In genomic region chr10:84401189-84401588, GRCm38 (mm10) we compare ENCODE assay signal across 11 mouse cellular contexts. TPM values are rescaled to one million over a fixed set of nuclear protein-coding genes. Genes with fewer than 3 reads are reported as not detected.
DNase-seq lines count a peak whose midpoint lies in the region; ATAC-seq and TF ChIP-seq lines count a peak whose summit lies in the region.
"Had no signal": no experiment of that assay in that cellular context is flagged by ENCODE, and none has a peak within 500 bp of the region (broad histone marks: within the 10 kb centered on the region; RNA-seq: fewer than 3 reads in every experiment).

No protein-coding gene starts in this region.

- no peak for TF ChIP-seq POLR2A in CH12.LX (IDR thresholded peaks at IDR 0.05; ENCODE audit: low read depth, low read length)

- no peak overlapping the region for H3K9ac ChIP-seq in CH12.LX (ENCODE audit: insufficient read depth, low read depth)
- no peak overlapping the region for H3K9ac ChIP-seq in forebrain, embryonic 14.5 days (ENCODE audit: low read length)
- H3K9ac ChIP-seq in midbrain, embryonic 11.5 days (ENCODE audit: low read length): no peak overlapping the region
- H3K9ac ChIP-seq: lung, embryonic 15.5 days had no signal

- whole genome bisulfite sequencing in forebrain, embryonic 14.5 days: 4% methylated on average over 4 of the region's 4 CpGs
- 23% methylated on average over 4 of the region's 4 CpGs for WGBS in midbrain, embryonic 11.5 days

- H3K27ac ChIP-seq in CH12.LX (ENCODE audit: insufficient read depth, low read depth): no peak overlapping the region
- H3K27ac ChIP-seq in forebrain, embryonic 14.5 days (ENCODE audit: low read depth, low read length): peak overlapping the region; percentile 54
- no peak overlapping the region for H3K27ac ChIP-seq in midbrain, embryonic 11.5 days (ENCODE audit: low read depth, low read length)

- CTCF ChIA-PET in Patski (lab: Charles Lee): no interaction called here

- H3K9me3 ChIP-seq in CH12.LX (replicated peaks; ENCODE audit: low read length): no peaks in the 10 kb centered on the region
- no peaks in the 10 kb centered on the region for H3K9me3 ChIP-seq in forebrain, embryonic 14.5 days (replicated peaks; ENCODE audit: control insufficient read depth, low read length)
- H3K9me3 ChIP-seq in midbrain, embryonic 11.5 days (ENCODE audit: control insufficient read depth, low read length): no peaks in the 10 kb centered on the region
- H3K9me3 ChIP-seq: lung, embryonic 15.5 days had no signal

- TF ChIP-seq CTCF in CH12.LX (conservative IDR thresholded peaks at IDR 0.05 in 1 of 2, IDR thresholded peaks at IDR 0.05 in 1 of 2; ENCODE audit: low read depth in 2 of 2, low read length in 2 of 2) (no peak), Patski (IDR thresholded peaks at IDR 0.05) (no peak)

- peaks cover 7 to 41% of the 10 kb centered on the region in 2 experiments for H3K4me1 ChIP-seq in CH12.LX (ENCODE audit: control insufficient read depth in 1 of 2, insufficient read depth in 2 of 2)
- peaks cover 25% of the 10 kb centered on the region for H3K4me1 ChIP-seq in forebrain, embryonic 14.5 days (ENCODE audit: control insufficient read depth, insufficient read depth, low read length)
- peaks cover 21% of the 10 kb centered on the region for H3K4me1 ChIP-seq in midbrain, embryonic 11.5 days (ENCODE audit: control insufficient read depth, insufficient read depth, low read length)

- no peaks in the 10 kb centered on the region for H3K79me2 ChIP-seq in CH12.LX (replicated peaks; ENCODE audit: control insufficient read depth, extremely low read depth, insufficient read depth, poor library complexity, severe bottlenecking)

- H3K4me3 ChIP-seq in CH12.LX (replicated peaks in 1 of 3; ENCODE audit: low read depth in 2 of 3, low read length in 2 of 3, poor library complexity in 1 of 3): no peak overlapping the region
- H3K4me3 ChIP-seq in forebrain, embryonic 14.5 days (ENCODE audit: low read depth, low read length): no peak overlapping the region
- no peak overlapping the region for H3K4me3 ChIP-seq in midbrain, embryonic 11.5 days (ENCODE audit: low read depth, low read length)
- H3K4me3 ChIP-seq: lung, embryonic 15.5 days had no signal

- H3K27me3 ChIP-seq in CH12.LX (replicated peaks) (no peaks in the 10 kb centered on the region), Patski (no peaks in the 10 kb centered on the region)
- H3K27me3 ChIP-seq in forebrain, embryonic 14.5 days (replicated peaks; ENCODE audit: control insufficient read depth, insufficient read depth, low read length): no peaks in the 10 kb centered on the region
- H3K27me3 ChIP-seq in midbrain, embryonic 11.5 days (ENCODE audit: control insufficient read depth, insufficient read depth, low read length): no peaks in the 10 kb centered on the region
- H3K27me3 ChIP-seq: lung, embryonic 15.5 days had no signal

- no peak for TF ChIP-seq EP300 in CH12.LX (IDR thresholded peaks at IDR 0.05; ENCODE audit: low read length)

- H3K36me3 ChIP-seq in CH12.LX (replicated peaks in 1 of 2; ENCODE audit: control insufficient read depth in 1 of 2, insufficient read depth in 1 of 2, low read length in 1 of 2): peaks cover 0 to 17% of the 10 kb centered on the region in 2 experiments
- no peaks in the 10 kb centered on the region for H3K36me3 ChIP-seq in forebrain, embryonic 14.5 days (ENCODE audit: control insufficient read depth, insufficient read depth, low read length)
- H3K36me3 ChIP-seq in midbrain, embryonic 11.5 days (ENCODE audit: control insufficient read depth, insufficient read depth, low read length): no peaks in the 10 kb centered on the region
- H3K36me3 ChIP-seq: lung, embryonic 15.5 days had no signal

- peak; percentile 32 for ATAC-seq in Patski
- peak; percentile 58; the same call in 1 of the 2 replicates for ATAC-seq in forebrain, embryonic 14.5 days
- peak; percentile 56; the same call in 1 of the 2 replicates for ATAC-seq in midbrain, embryonic 11.5 days (ENCODE audit: low FRiP score)

- POLR2A ChIA-PET in Patski (lab: Charles Lee): interaction anchor here (0.6 kb wide), 1 partner anchor 36 kb away, joined by 3 read pairs; no protein-coding TSS in a partner anchor

- dilution Hi-C loops in CH12.LX (cut with MboI; ENCODE audit: extremely low pct_ligation_motif_present, extremely low pct_unique_long_range_greater_than_20kb, low sequenced_read_pairs): no loop called here

- DNase-seq in CH12.LX (ENCODE audit: extremely low read depth): no peak
- peak; percentile 79 for DNase-seq in Patski (ENCODE audit: low read depth, low spot score)
- no peak for DNase-seq in forebrain, embryonic 14.5 days (ENCODE audit: low spot score)
- DNase-seq in midbrain, embryonic 11.5 days (ENCODE audit: low spot score, missing footprints): no peak
- DNase-seq in testis, postnatal 14 days (ENCODE audit: low spot score): no peak
- no peak for DNase-seq in urinary bladder, postnatal 10 days (ENCODE audit: low spot score)
- no peak for DNase-seq in adrenal gland, postnatal 14 days
- DNase-seq: embryo, embryonic 11 days; right cerebral cortex, postnatal 4 days; thymus, adult 18-20 months had no signal

- no peak for TF ChIP-seq RAD21 in CH12.LX (IDR thresholded peaks at IDR 0.05; ENCODE audit: low read depth, low read length)

- peak overlapping the region; percentile 73; the same call in 1 of the 2 replicates for H3K4me2 ChIP-seq in CH12.LX (ENCODE audit: insufficient read depth, low read depth, poor library complexity, severe bottlenecking)
- H3K4me2 ChIP-seq in forebrain, embryonic 14.5 days (ENCODE audit: low read length): no peak overlapping the region
- H3K4me2 ChIP-seq in midbrain, embryonic 11.5 days: no peak overlapping the region
- H3K4me2 ChIP-seq: lung, embryonic 15.5 days had no signal

- in situ Hi-C loops in CH12.LX (cut with MboI; ENCODE audit: low pct_ligation_motif_present, low pct_unique_long_range_greater_than_20kb, low sequenced_read_pairs): no loop called here
- in situ Hi-C loops in Patski (cut with MboI; ENCODE audit: low pct_unique_long_range_greater_than_20kb): no loop called here

TF ChIP-seq in CH12.LX, 34 proteins besides CTCF, POLR2A, EP300 and RAD21:
- TF ChIP-seq ETS1 (conservative IDR thresholded peaks at IDR 0.05; ENCODE audit: low read depth, low read length): no peak
- no peak for TF ChIP-seq MAZ (IDR thresholded peaks at IDR 0.05; ENCODE audit: low read depth, low read length)
- TF ChIP-seq ZC3H11A (IDR thresholded peaks at IDR 0.05; ENCODE audit: low read depth, low read length): no peak
- no peak for TF ChIP-seq USF2 (conservative IDR thresholded peaks at IDR 0.05; ENCODE audit: low read depth, low read length)
- TF ChIP-seq SMC3 (IDR thresholded peaks at IDR 0.05; ENCODE audit: low read depth, low read length): no peak
- no peak for TF ChIP-seq MXI1 (IDR thresholded peaks at IDR 0.05; ENCODE audit: low read depth, low read length)
- TF ChIP-seq ELF1 (IDR thresholded peaks at IDR 0.05; ENCODE audit: low read depth, low read length): no peak
- TF ChIP-seq NELFE (IDR thresholded peaks at IDR 0.05; ENCODE audit: low read depth, low read length): no peak
- no peak for TF ChIP-seq HCFC1 (IDR thresholded peaks at IDR 0.05; ENCODE audit: low read depth, low read length)
- no peak for TF ChIP-seq PAX5 (IDR thresholded peaks at IDR 0.05; ENCODE audit: low read length)
- no peak for TF ChIP-seq MYC (IDR thresholded peaks at IDR 0.05; ENCODE audit: low read depth, low read length)
- no peak for TF ChIP-seq MEF2A (IDR thresholded peaks at IDR 0.05; ENCODE audit: borderline replicate concordance, low read depth, low read length)
- TF ChIP-seq RCOR1 (conservative IDR thresholded peaks at IDR 0.05; ENCODE audit: low read depth, low read length): no peak
- no peak for TF ChIP-seq CHD1 (IDR thresholded peaks at IDR 0.05; ENCODE audit: low read depth, low read length)
TF ChIP-seq in CH12.LX: peak in this region for 0.

RNA-seq across cellular contexts. Expression of gene Nuak1, which starts 39.2 kb away (rescaled TPM):
- 1.2 TPM in 2 replicates for total RNA-seq in CH12.LX (2012; rRNA removed)
- total RNA-seq in CH12.LX (2014; rRNA removed): 1.4 and 1.6 TPM in 2 replicates
- 3.2 and 3.4 TPM in 2 replicates for polyA plus RNA-seq in CH12.LX (2012; ENCODE audit: insufficient read length, low read depth)
- polyA plus RNA-seq in Patski (2021): 31.4 TPM
- polyA plus RNA-seq in forebrain, embryonic 14.5 days (2014; fragmentation: Nextera tagmentation; extraction: Ambion mirVana): 12.6 and 12.9 TPM in 2 replicates
- 4.8 TPM in 2 replicates for polyA plus RNA-seq in midbrain, embryonic 11.5 days (2014; fragmentation: Nextera tagmentation; extraction: Ambion mirVana)
- total RNA-seq in adrenal gland, postnatal 14 days (2021): 7.0 and 9.5 TPM in 2 replicates
